Comparison of ENCODE assay signal across 19 mouse cellular contexts in the genomic region with DNA sequence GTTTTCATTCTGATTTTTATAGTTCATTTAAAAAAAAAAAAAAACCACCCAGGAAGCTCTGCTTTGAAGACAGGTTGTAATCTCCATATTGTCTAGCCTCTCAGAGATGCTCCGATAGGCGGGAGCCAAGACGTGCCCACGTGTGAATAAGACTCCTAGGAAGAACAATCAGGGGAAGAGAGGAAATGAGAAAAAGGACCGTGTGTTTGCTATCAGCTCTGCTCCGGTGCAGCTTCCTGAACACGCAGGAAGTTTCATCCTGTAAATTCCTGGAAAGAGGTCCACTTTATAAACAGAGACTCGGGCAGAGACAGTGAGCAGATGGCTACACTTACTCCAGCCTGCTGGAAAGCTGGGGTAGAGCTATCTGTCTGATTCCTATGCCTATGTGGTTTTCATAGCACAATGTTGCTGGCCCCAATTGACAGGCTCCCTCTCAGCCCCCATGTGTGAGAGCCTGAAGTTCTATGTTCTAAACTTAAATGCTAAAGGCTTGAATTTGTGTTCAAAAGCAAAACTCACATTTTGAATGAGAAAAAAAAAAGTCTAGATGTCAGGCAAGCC.
DNase-seq lines count a peak whose midpoint lies in the region; ATAC-seq and TF ChIP-seq lines count a peak whose summit lies in the region.
"Had no signal": no experiment of that assay in that cellular context is flagged by ENCODE, and none has a peak within 500 bp of the region (broad histone marks: within the 10 kb centered on the region; RNA-seq: fewer than 3 reads in every experiment).

No protein-coding gene starts in this region.

- no peak for DNase-seq in frontal cortex, postnatal 14 days (ENCODE audit: low spot score in 2 of 2)
- DNase-seq in heart, embryonic 10.5 days (ENCODE audit: low spot score): no peak
- DNase-seq in lung, postnatal 10 days: peak; percentile 63
- DNase-seq in cerebellum, adult 2 months: no peak
- no peak for DNase-seq in retina, embryonic 14.5 days (ENCODE audit: low spot score)
- DNase-seq: cerebellum, postnatal 14 days; kidney, postnatal 36 days; liver; liver, postnatal 0 days; right cerebral cortex, postnatal 14 days; thymus, postnatal 36 days had no signal

- H3K4me2 ChIP-seq in heart, embryonic 15.5 days: no peak overlapping the region
- H3K4me2 ChIP-seq: forebrain, embryonic 12.5 days; neural tube, embryonic 13.5 days had no signal

- no peak overlapping the region for H3K4me3 ChIP-seq in heart, embryonic 15.5 days
- no peak overlapping the region for H3K4me3 ChIP-seq in heart, embryonic 10.5 days
- no peak overlapping the region for H3K4me3 ChIP-seq in brown adipose tissue, adult 24 weeks (ENCODE audit: insufficient read depth, low read depth, low read length)
- H3K4me3 ChIP-seq in cerebellum, adult 2 months (replicated peaks; ENCODE audit: insufficient read depth, low read depth, low read length): no peak overlapping the region
- H3K4me3 ChIP-seq: forebrain, embryonic 12.5 days; midbrain, embryonic 10.5 days; neural tube, embryonic 13.5 days had no signal

- 60% methylated on average over 8 of the region's 8 CpGs for WGBS in heart, embryonic 15.5 days
- 58% methylated on average over 8 of the region's 8 CpGs for WGBS in heart, embryonic 10.5 days
- WGBS in cerebellum, adult 2 months: 44% methylated on average over 8 of the region's 8 CpGs

- H3K9ac ChIP-seq in heart, embryonic 15.5 days: no peak overlapping the region
- H3K9ac ChIP-seq: forebrain, embryonic 12.5 days; liver, postnatal 0 days; neural tube, embryonic 13.5 days had no signal

- H3K27ac ChIP-seq in heart, embryonic 15.5 days: peak overlapping the region; percentile 35
- H3K27ac ChIP-seq in heart, embryonic 10.5 days: no peak overlapping the region
- peak overlapping the region; percentile 88 for H3K27ac ChIP-seq in brown adipose tissue, adult 24 weeks (replicated peaks; ENCODE audit: low read depth, low read length)
- no peak overlapping the region for H3K27ac ChIP-seq in cerebellum, adult 2 months (ENCODE audit: insufficient read depth, low read length)
- H3K27ac ChIP-seq: forebrain, embryonic 12.5 days; midbrain, embryonic 10.5 days; neural tube, embryonic 13.5 days had no signal

- no peak for TF ChIP-seq CTCF in cerebellum, adult 2 months (IDR thresholded peaks at IDR 0.05; ENCODE audit: borderline replicate concordance, insufficient read depth, low read depth, low read length)

- no peaks in the 10 kb centered on the region for H3K9me3 ChIP-seq in heart, embryonic 15.5 days (replicated peaks)
- no peaks in the 10 kb centered on the region for H3K9me3 ChIP-seq in heart, embryonic 10.5 days
- H3K9me3 ChIP-seq: forebrain, embryonic 12.5 days; midbrain, embryonic 10.5 days; neural tube, embryonic 13.5 days had no signal

- H3K27me3 ChIP-seq in heart, embryonic 15.5 days: no peaks in the 10 kb centered on the region
- H3K27me3 ChIP-seq in heart, embryonic 10.5 days (ENCODE audit: insufficient read depth, poor library complexity, severe bottlenecking): no peaks in the 10 kb centered on the region
- no peaks in the 10 kb centered on the region; the same call in 1 of the 2 replicates for H3K27me3 ChIP-seq in cerebellum, adult 2 months (ENCODE audit: control insufficient read depth, insufficient read depth, low read length)
- H3K27me3 ChIP-seq: forebrain, embryonic 12.5 days; neural tube, embryonic 13.5 days had no signal

- peak; percentile 89 for ATAC-seq in frontal cortex, adult (ENCODE audit: low TSS enrichment)
- 0 out of 2 replicates have a peak, but pooled peaks have one; percentile 43 for ATAC-seq in heart, embryonic 15.5 days (replicated peaks; ENCODE audit: insufficient number of reproducible peaks, insufficient read depth, low FRiP score, low read depth)
- ATAC-seq: hindbrain, embryonic 16.5 days; intestine, postnatal 0 days; liver, postnatal 0 days had no signal

- TF ChIP-seq POLR2A in cerebellum, adult 2 months (IDR thresholded peaks at IDR 0.05; ENCODE audit: borderline replicate concordance, insufficient read depth, low read length): no peak

- no peaks in the 10 kb centered on the region for H3K36me3 ChIP-seq in heart, embryonic 15.5 days
- H3K36me3 ChIP-seq in heart, embryonic 10.5 days: no peaks in the 10 kb centered on the region
- H3K36me3 ChIP-seq: forebrain, embryonic 12.5 days; midbrain, embryonic 10.5 days; neural tube, embryonic 13.5 days had no signal

- H3K4me1 ChIP-seq in heart, embryonic 15.5 days (replicated peaks): no peaks in the 10 kb centered on the region
- no peaks in the 10 kb centered on the region for H3K4me1 ChIP-seq in heart, embryonic 10.5 days
- H3K4me1 ChIP-seq in brown adipose tissue, adult 24 weeks (ENCODE audit: control insufficient read depth, insufficient read depth, insufficient read length, low read length): peaks cover 24% of the 10 kb centered on the region
- no peaks in the 10 kb centered on the region for H3K4me1 ChIP-seq in cerebellum, adult 2 months (ENCODE audit: control insufficient read depth, insufficient read depth, low read length)
- H3K4me1 ChIP-seq: forebrain, embryonic 12.5 days; midbrain, embryonic 10.5 days; neural tube, embryonic 13.5 days had no signal

Comparison
In these comparisons a context has a peak if more than half of its experiments do, and no peak if none do; other contexts are left out.
1. H3K27ac ChIP-seq: peak in heart, embryonic 15.5 days (single experiment) and brown adipose tissue, adult 24 weeks (single experiment); none in heart, embryonic 10.5 days (single experiment) and cerebellum, adult 2 months (single experiment).